Mouse (Mus musculus): ENCODE results near the gene Ccdc3. TPM values are rescaled to one million over a fixed set of nuclear protein-coding genes. Genes with fewer than 3 reads are reported as not detected.
"Not testable (repeated sequence)": the region's sequence is repeated elsewhere in the genome, so short reads cannot be mapped to it uniquely, and the experiment has no call there.

Ccdc3 gene
- polyA plus RNA-seq (2015; fragmentation: Nextera tagmentation; extraction: Ambion mirVana) = 7.3 and 8.3 TPM in 2 replicates

DNA sequence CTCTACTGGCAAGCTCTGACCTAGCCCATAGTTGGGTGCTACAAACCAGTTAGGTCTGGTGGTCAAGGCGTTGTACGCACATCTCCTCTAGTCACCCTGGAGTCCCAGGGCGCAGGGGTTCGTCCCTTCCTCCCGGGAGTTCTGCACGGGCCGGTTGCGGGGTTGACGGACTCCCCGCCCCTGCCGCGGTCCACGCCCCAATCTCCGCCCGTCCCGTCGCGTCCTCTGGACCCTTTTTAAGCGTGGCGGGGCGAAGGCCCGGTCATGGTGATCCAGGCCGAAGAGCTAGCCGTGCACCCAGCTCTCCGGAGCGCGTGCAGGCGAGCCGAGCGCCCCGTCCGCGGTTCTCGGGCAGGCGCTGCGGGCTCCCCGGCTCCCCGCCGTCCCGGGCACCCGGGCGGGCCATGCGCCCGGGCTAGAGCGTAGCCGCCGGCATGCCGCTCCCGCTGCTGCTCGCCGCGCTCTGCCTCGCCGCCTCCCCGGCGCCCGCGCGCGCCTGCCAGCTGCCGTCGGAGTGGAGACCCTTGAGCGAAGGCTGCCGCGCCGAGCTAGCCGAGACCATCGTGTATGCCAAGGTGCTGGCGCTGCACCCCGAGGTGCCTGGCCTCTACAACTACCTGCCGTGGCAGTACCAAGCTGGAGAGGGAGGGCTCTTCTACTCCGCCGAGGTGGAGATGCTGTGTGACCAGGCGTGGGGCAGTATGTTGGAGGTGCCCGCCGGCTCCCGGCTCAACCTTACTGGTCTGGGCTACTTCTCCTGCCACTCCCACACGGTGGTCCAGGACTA, at the start of gene Ccdc3:
Gene Ccdc3 (plus strand): TSS at position 277 of the 787 bp plus-strand sequence.
- WGBS = under 1% methylated on average over 78 of the region's 78 CpGs
- H3K9me3 ChIP-seq = no peaks in the 10 kb centered on the region

DNA sequence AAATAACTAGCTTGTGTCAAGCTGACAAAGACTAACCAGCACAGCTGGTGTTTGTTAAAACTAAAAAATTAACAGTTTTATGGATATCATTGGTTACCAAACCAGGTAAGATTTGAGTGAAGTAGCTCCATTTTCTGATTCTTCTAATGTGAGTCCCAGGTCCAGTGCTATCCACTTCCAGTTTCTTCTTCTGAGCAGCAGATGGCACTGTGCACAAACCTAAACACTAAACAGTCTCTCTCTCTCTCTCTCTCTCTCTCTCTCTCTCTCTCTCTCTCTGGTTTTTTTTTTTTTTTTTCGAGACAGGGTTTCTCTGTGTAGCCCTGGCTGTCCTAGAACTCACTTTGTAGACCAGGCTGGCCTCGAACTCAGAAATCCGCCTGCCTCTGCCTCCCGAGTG, 47.2 kb upstream of the Ccdc3 start:
- H3K9me3 ChIP-seq; H3K27ac ChIP-seq; H3K4me1 ChIP-seq; H3K4me2 ChIP-seq; H3K4me3 ChIP-seq; H3K9ac ChIP-seq; H3K27me3 ChIP-seq (replicated peaks); H3K36me3 ChIP-seq (replicated peaks): not testable (repeated sequence)
- WGBS = 59% methylated on average over 4 of the region's 4 CpGs
- peak; percentile 82 for ATAC-seq (replicated peaks)

More for the DNA sequence above, at the start of gene Ccdc3:
- Histone ChIP-seq H3K27me3 (replicated peaks) (peaks cover 34% of the 10 kb centered on the region), H3K9ac (peak within 1 kb of the TSS; percentile 40), H3K4me1 (peaks cover 11% of the 10 kb centered on the region), H3K36me3 (replicated peaks) (no peaks in the 10 kb centered on the region), H3K4me3 (peak within 1 kb of the TSS; percentile 47), H3K4me2 (peak within 1 kb of the TSS; percentile 81), H3K27ac (no peak within 1 kb of the TSS)
- ATAC-seq (replicated peaks) = peak; percentile 79

DNA sequence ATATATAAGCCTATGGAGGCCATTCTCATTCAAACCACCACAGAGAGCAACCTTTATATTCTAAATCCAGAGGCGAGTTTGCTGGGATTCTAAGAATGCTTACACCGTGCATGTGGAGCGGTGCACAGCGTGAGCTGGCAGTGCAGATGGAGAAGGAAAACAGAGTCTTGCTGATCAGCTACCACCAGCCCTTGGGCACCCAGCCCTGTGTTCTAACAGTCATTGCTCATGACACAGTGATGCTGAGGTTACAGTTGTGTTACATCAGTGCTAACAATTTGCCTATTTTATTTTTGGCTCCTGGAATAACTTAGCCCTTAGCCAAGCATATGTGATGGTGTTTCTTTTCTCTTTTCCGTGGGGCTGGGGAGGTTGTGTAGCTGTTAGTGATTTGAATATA, 42.7 kb upstream of the Ccdc3 start:
- Histone ChIP-seq H3K4me1 (peaks cover 12% of the 10 kb centered on the region), H3K9me3 (no peaks in the 10 kb centered on the region), H3K4me2 (no peak overlapping the region), H3K36me3 (replicated peaks) (no peaks in the 10 kb centered on the region), H3K27me3 (replicated peaks) (no peaks in the 10 kb centered on the region), H3K27ac (no peak overlapping the region), H3K9ac (no peak overlapping the region), H3K4me3 (no peak overlapping the region)
- no peak for ATAC-seq (replicated peaks)
- WGBS = 86% methylated on average over 5 of the region's 5 CpGs

DNA sequence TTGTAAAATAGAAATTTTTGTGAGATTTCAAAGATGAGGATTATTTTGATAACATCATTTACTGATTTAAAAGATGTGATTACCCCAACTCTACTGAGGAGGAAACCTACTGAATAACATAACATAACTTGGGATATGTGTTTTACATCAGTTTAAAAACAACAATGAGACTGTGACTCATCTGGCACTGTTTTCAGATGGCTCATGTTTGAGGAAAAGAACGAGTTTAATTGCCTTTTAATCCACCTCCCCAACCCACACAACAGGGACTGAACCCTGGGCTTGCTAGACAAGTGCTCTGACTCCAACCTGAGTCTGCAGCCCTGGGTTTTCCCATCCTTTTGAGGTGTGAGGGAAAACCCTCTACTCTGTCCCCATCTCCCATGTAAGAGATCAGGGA, 42.3 kb upstream of the Ccdc3 start:
- H3K4me2 ChIP-seq = no peak overlapping the region
- no peaks in the 10 kb centered on the region for H3K27me3 ChIP-seq (replicated peaks)
- H3K4me1 ChIP-seq = peaks cover 12% of the 10 kb centered on the region
- no peak overlapping the region for H3K27ac ChIP-seq
- no peak overlapping the region for H3K9ac ChIP-seq
- 24% methylated on average over 1 of the region's 1 CpGs for WGBS
- no peaks in the 10 kb centered on the region for H3K36me3 ChIP-seq (replicated peaks)
- no peaks in the 10 kb centered on the region for H3K9me3 ChIP-seq
- no peak overlapping the region for H3K4me3 ChIP-seq
- no peak for ATAC-seq (replicated peaks)

DNA sequence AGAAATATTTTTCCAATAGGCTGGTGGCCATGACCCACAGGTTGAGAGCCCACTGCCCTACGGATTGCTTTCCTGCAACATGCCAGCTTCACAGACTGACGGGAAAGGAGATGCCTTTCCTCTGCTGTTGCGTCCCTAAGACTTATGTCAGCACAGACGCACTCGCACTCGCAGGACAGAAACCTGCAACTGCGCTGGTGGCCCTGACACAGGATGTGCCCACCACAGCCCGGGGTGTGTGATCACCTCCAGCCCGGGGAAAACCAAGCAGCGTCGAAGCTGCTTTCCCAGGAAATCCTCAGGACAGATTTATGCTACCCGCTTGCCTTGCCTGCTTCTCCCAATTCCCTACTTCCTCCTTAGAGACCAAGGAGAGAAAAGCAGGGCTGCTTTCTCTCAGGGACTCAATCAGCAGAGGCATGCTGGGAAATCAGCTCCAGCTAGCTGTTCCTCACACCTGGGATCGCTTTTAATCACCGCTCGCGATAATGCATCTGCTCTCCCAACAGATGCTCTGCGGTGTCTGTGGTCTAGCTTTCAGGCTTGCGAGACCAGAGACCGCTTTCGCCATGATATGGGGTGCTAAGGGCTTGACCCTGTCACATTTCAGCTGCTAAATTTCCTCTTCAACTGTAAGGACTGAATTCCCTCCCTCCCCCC, 39.7 kb upstream of the Ccdc3 start:
- Histone ChIP-seq H3K4me2 (peak overlapping the region; percentile 53), H3K9me3 (no peaks in the 10 kb centered on the region), H3K27ac (peak overlapping the region; percentile 70), H3K27me3 (replicated peaks) (no peaks in the 10 kb centered on the region), H3K4me3 (peak overlapping the region; percentile 24), H3K36me3 (replicated peaks) (no peaks in the 10 kb centered on the region), H3K9ac (peak overlapping the region; percentile 41; the same call in 1 of the 2 replicates), H3K4me1 (peaks cover 12% of the 10 kb centered on the region)
- WGBS = 28% methylated on average over 20 of the region's 20 CpGs
- ATAC-seq (replicated peaks) = peak; percentile 51; the same call in 1 of the 2 replicates

DNA sequence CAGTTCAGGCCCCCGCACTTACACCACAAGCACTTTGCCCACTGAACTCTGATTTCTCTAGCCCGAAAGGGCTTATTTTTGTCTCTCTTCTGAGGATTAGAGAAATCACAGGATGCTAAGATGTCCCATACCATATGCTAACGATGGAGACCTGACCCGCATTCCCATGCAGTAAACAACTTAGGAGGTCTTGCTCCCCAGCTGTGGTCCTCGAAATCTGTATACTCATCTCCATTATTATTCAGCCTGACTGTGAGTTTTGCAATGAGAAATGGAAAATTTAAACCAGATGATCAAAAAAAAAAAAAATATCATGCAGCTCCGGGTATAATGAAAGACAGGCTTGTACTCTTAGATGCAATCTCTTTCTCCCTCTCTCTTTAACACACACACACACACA, 38.4 kb upstream of the Ccdc3 start:
- Histone ChIP-seq H3K9me3 (no peaks in the 10 kb centered on the region), H3K4me3 (no peak overlapping the region), H3K9ac (no peak overlapping the region), H3K4me2 (no peak overlapping the region), H3K4me1 (peaks cover 12% of the 10 kb centered on the region), H3K27me3 (replicated peaks) (no peaks in the 10 kb centered on the region), H3K36me3 (replicated peaks) (no peaks in the 10 kb centered on the region), H3K27ac (no peak overlapping the region)
- no peak for ATAC-seq (replicated peaks)
- 72% methylated on average over 6 of the region's 6 CpGs for WGBS

DNA sequence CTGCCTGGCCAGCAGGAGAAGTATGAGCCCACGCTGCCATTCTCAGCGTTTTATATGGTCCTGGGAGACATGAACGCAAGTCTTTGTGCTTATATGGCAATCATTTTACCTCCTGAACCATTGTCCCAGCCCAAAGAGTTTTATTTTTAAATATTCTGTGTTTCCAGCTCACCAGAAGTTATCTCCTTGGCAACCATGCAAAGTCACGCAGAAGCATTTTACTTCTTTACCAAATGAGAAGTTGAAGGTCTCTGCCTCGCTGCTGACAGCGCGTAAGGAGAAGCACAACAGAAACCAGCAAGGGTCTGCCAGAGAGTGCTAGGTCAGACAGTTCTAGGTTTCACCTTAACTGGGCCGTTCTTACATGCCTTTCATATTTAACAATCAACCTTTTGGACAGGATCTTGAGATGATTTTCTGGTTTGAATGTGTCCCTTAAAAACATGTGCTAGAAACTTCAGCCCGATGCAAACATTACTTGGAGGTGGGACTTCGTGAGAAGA, 35.8 kb upstream of the Ccdc3 start:
- H3K9ac ChIP-seq = no peak overlapping the region
- no peak for ATAC-seq (replicated peaks)
- no peak overlapping the region for H3K4me2 ChIP-seq
- H3K27ac ChIP-seq = no peak overlapping the region
- H3K9me3 ChIP-seq = no peaks in the 10 kb centered on the region
- WGBS = 89% methylated on average over 10 of the region's 10 CpGs
- no peaks in the 10 kb centered on the region for H3K27me3 ChIP-seq (replicated peaks)
- H3K36me3 ChIP-seq (replicated peaks) = no peaks in the 10 kb centered on the region
- H3K4me1 ChIP-seq = peaks cover 12% of the 10 kb centered on the region
- H3K4me3 ChIP-seq = no peak overlapping the region

DNA sequence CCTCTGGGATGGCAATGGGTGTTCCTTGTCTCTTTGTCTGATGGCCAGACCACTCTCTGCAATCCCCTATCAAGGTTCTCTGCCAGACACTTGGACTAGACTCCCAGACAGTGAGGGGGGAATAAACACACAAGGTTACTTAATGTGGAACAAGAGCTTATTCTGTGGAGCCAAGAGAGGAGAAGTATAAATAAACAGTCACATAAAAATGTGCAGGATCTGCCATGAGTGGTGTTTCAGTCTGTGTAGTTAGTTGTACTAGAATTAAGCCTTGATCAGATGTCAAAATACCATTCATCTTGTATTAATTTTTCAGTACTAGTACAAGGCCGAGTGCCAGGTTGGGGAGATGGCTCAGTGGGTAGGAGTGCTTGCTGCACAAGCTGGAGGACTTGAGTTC, 34.7 kb upstream of the Ccdc3 start:
- H3K9me3 ChIP-seq = no peaks in the 10 kb centered on the region
- no peaks in the 10 kb centered on the region for H3K36me3 ChIP-seq (replicated peaks)
- WGBS = 50% methylated on average over 1 of the region's 1 CpGs

DNA sequence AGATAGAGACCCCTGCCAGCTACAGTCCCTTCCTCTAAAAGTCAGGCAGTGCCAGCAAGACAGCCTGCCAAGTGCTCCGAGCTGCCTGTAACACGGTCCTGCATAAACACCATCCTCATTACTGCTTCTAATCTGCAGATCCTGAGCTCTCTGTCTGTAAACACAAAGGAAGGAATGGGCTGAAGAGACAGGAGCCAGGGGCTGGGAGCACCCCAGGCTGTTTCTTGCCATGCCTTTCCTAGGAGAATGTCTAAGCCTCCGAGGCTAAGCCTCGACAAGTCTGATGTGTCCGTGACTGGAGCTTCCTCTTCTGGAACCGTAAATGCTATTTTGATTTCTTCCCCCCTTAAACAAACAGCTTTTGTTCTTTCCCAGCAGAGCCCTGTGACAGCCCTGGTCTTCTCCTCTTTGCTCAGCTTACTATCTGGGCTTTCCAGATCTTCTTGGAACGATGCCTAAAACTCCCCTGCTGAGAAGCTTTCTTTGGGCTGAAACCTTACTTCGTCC, 24.7 kb upstream of the Ccdc3 start:
- H3K9me3 ChIP-seq = no peaks in the 10 kb centered on the region
- peaks cover 20% of the 10 kb centered on the region for H3K4me1 ChIP-seq
- H3K4me3 ChIP-seq = no peak overlapping the region
- peak; percentile 70 for ATAC-seq (replicated peaks)
- WGBS = 8% methylated on average over 8 of the region's 8 CpGs
- peak overlapping the region; percentile 28 for H3K27ac ChIP-seq
- no peaks in the 10 kb centered on the region for H3K27me3 ChIP-seq (replicated peaks)
- H3K4me2 ChIP-seq = no peak overlapping the region
- H3K36me3 ChIP-seq (replicated peaks) = no peaks in the 10 kb centered on the region
- H3K9ac ChIP-seq = no peak overlapping the region

More for the DNA sequence above, 34.7 kb upstream of the Ccdc3 start:
- Histone ChIP-seq H3K4me2 (no peak overlapping the region), H3K4me1 (peaks cover 9% of the 10 kb centered on the region), H3K9ac (no peak overlapping the region), H3K27me3 (replicated peaks) (no peaks in the 10 kb centered on the region), H3K27ac (no peak overlapping the region), H3K4me3 (no peak overlapping the region)
- no peak for ATAC-seq (replicated peaks)

DNA sequence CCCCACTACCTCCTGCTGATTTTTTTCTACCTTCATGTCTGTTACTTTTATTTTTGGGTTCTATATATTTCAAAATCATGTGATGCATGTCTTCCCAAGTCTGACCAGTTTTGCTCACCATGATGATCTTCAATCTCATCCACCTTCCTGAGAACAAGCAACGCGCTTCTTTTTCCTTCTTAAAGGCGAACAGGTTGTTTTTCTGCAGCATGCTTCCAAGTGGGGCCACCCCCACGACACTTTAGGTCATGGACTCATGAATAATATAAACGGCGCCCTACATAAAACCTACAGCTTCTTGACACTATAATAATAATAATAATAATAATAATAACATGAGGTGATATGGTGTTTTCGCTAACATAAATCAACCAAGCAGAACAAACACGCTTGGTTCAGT, 23.2 kb upstream of the Ccdc3 start:
- Histone ChIP-seq H3K27ac (no peak overlapping the region), H3K36me3 (replicated peaks) (no peaks in the 10 kb centered on the region), H3K27me3 (replicated peaks) (no peaks in the 10 kb centered on the region), H3K9ac (no peak overlapping the region), H3K4me3 (no peak overlapping the region), H3K4me2 (no peak overlapping the region), H3K9me3 (no peaks in the 10 kb centered on the region), H3K4me1 (peaks cover 20% of the 10 kb centered on the region)
- WGBS = 93% methylated on average over 8 of the region's 8 CpGs
- ATAC-seq (replicated peaks) = no peak

DNA sequence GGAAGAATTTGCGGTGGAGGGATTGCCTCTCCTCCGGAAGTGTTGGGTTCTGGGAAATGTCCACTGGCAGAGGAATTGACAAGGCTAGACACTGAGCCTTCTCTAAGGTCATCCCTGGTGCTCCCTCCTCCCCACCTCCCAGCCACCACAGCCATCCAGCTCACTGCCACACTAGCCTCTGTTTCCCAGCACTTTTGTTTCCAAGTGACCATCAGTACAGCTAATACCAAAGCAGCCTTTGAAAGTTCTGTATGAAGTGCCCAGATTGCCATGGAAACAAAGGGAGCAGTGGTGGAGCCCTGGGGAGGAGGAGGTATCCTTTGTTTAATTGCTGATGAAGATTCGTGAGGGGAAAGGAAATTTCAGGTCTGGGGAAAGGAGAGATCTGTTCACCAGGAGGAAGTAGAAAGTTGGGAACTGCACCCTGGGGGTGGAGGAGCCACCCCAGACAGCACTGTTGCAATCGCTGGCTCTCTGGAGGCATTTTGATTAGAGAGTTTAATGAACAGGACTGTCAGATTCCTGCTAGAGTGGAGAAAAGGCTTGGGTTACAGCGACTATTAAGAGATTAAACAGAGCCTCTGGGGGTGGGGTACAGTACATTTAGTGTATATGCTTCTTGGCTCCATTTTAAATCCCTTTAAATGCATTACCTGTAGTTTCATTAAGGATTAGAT, 20.6 kb upstream of the Ccdc3 start:
- ATAC-seq (replicated peaks) = peak; percentile 76
- Histone ChIP-seq H3K27ac (peak overlapping the region; percentile 46), H3K4me2 (no peak overlapping the region; the same call in 1 of the 2 replicates), H3K27me3 (replicated peaks) (no peaks in the 10 kb centered on the region), H3K9me3 (no peaks in the 10 kb centered on the region), H3K9ac (no peak overlapping the region), H3K4me3 (no peak overlapping the region), H3K36me3 (replicated peaks) (no peaks in the 10 kb centered on the region), H3K4me1 (peaks cover 20% of the 10 kb centered on the region)
- 9% methylated on average over 5 of the region's 5 CpGs for WGBS

DNA sequence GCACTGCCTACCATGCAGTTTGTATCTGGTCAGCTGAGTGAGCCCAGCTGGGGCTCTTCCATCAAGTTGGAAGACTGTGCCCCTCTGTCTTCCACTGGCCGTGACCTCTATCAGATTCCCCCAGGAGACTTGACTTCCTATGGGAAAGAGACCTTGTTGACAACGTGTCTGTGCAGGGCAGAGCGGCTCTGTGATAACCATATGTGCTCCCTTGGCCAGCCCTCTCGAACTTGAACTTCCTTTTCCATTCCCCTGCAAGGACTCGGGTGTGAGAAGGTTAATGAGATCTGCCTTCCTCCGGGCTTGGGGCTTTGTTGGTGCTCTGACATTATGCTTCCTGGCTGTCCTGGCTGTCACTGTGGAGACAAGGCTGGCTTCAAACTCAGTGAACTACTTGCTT, 12.1 kb upstream of the Ccdc3 start:
- no peaks in the 10 kb centered on the region for H3K9me3 ChIP-seq
- no peak overlapping the region for H3K9ac ChIP-seq
- H3K4me3 ChIP-seq = no peak overlapping the region
- 31% methylated on average over 6 of the region's 6 CpGs for WGBS
- no peak overlapping the region for H3K4me2 ChIP-seq
- no peak for ATAC-seq (replicated peaks)
- H3K27ac ChIP-seq = no peak overlapping the region
- no peaks in the 10 kb centered on the region for H3K27me3 ChIP-seq (replicated peaks)
- no peaks in the 10 kb centered on the region for H3K36me3 ChIP-seq (replicated peaks)
- H3K4me1 ChIP-seq = peaks cover 4% of the 10 kb centered on the region; the same call in 1 of the 2 replicates
